Mouse (Mus musculus) embryonic fibroblast, embryonic 13.5 days (primary cell): Measurements from ENCODE around the gene Sec63.

Experiments
- CTCF ChIP-seq: IDR thresholded peaks from 2 replicates; pipeline ENCODE4 v1.5.1; 2011; ENCODE audit warnings: mild to moderate bottlenecking, control low read depth, low read length, moderate library complexity, borderline replicate concordance; ENCODE audit not compliant: insufficient read depth
- POLR2A ChIP-seq: IDR thresholded peaks from 2 replicates; pipeline ENCODE4 v1.6.1; 2011; ENCODE audit warnings: low read depth, mild to moderate bottlenecking, control low read depth, low read length, moderate library complexity

DNA sequence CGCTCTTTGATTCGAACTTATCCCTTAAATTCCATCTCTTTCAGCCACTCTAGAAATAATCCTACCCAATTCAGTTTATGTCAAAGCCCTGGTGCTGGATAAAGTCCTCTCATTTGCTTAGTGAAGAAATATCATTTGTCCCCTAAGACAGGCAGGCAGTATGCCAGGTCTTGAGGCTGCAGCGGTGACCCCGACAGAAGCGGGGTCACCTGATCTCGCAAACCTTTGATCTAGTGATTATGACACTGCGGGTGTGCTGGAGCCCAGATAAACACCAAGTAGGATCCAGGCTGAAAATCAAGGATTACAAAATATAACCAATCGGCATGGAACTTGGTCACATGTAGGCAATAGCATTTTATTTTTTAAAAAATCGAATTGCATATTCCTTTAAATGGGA, 46.6 kb upstream of the Sec63 start:
- TF ChIP-seq POLR2A, result no peak
- no peak for TF ChIP-seq CTCF
